Mouse (Mus musculus) kidney, postnatal 10 days (tissue): ENCODE results near the gene Mef2d.

ENCODE experiments used
- DNase-seq: peaks from one replicate; pipeline ENCODE4 v3.0.0; 2021; ENCODE audit warnings: mixed read lengths

Mef2d gene

GRCm38 (mm10) chr3:88138336-88139242 is 3.6 kb upstream of the Mef2d start:
- DNase-seq, result peak; percentile 98

GRCm38 (mm10) chr3:88139243-88140177 is 2.7 kb upstream of the Mef2d start:
- DNase-seq, result peak; percentile 58

- peak; percentile 71 for DNase-seq
These were observed 1.8 kb upstream of the Mef2d start for GRCm38 (mm10) chr3:88140178-88140902.

GRCm38 (mm10) chr3:88140903-88141430 is 1.2 kb upstream of the Mef2d start:
- no peak for DNase-seq

- DNase-seq, result peak; percentile 74
These were observed 759 bp upstream of the Mef2d start for GRCm38 (mm10) chr3:88141439-88141786.

- DNase-seq, result peak; percentile 79
These were observed 359 bp downstream of the Mef2d start for GRCm38 (mm10) chr3:88142546-88142915.

GRCm38 (mm10) chr3:88142916-88143771 is 972 bp downstream of the Mef2d start:
- peak; percentile 87 for DNase-seq

GRCm38 (mm10) chr3:88143961-88144486 is 1.9 kb downstream of the Mef2d start:
- DNase-seq, result peak; percentile 62

- peak; percentile 38 for DNase-seq
These were observed 2.7 kb downstream of the Mef2d start for GRCm38 (mm10) chr3:88144648-88145410.

GRCm38 (mm10) chr3:88145411-88145782 is 3.2 kb downstream of the Mef2d start:
- peak; percentile 34 for DNase-seq

GRCm38 (mm10) chr3:88145952-88146351 is 3.8 kb downstream of the Mef2d start:
- DNase-seq, result no peak

- no peak for DNase-seq
These were observed 4.4 kb downstream of the Mef2d start for GRCm38 (mm10) chr3:88146376-88147112.

- no peak for DNase-seq
These were observed 5.3 kb downstream of the Mef2d start for GRCm38 (mm10) chr3:88147444-88147843.

GRCm38 (mm10) chr3:88147866-88148265 is 5.7 kb downstream of the Mef2d start:
- DNase-seq, result no peak

GRCm38 (mm10) chr3:88148354-88148753 is 6.2 kb downstream of the Mef2d start:
- no peak for DNase-seq

- peak; percentile 72 for DNase-seq
These were observed 6.8 kb downstream of the Mef2d start for GRCm38 (mm10) chr3:88148776-88149509.

GRCm38 (mm10) chr3:88149510-88149974 is 7.4 kb downstream of the Mef2d start:
- no peak for DNase-seq

- DNase-seq, result peak; percentile 55
These were observed 8.2 kb downstream of the Mef2d start for GRCm38 (mm10) chr3:88150061-88150998.
